Mouse (Mus musculus): Measurements from ENCODE around the gene Pde2a. TPM values are rescaled to one million over a fixed set of nuclear protein-coding genes. Genes with fewer than 3 reads are reported as not detected.
A peak's percentile ranks its signal among the peaks of the same experiment; 100 is the strongest.

Gene Pde2a
- polyA plus RNA-seq, 1 experiment: 25.1 TPM

GRCm38 (mm10) chr7:101478099-101478498, 56.6 kb downstream of the Pde2a start:
- no peak for DNase-seq (ENCODE audit: low read depth)
- TF ChIP-seq POLR2A (IDR thresholded peaks at IDR 0.05; ENCODE audit: borderline replicate concordance, extremely low read depth, insufficient read depth, insufficient read length, poor library complexity, severe bottlenecking) (no peak), CTCF (IDR thresholded peaks at IDR 0.05; ENCODE audit: borderline replicate concordance, extremely low read depth, insufficient read depth, insufficient read length) (no peak)

DNA sequence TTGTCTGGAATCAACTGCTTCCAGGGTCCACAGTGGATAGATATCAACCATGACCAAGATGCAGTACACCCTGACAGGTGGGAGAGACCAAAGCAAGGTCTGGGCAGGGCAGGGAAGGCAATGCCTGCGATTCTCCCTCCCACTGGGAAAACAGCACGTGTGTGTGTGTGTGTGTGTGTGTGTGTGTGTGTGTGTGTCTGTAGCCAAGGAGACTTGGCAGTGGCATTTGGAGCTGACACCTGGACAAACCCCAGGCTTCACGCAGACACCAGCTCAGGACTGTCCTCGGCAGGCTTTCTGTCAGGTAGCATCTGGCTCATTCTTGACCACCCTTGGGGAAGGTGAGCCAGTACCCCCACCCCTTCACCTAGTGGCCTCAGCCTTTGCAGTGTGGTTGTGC, 58.4 kb downstream of the Pde2a start:
- TF ChIP-seq CTCF (IDR thresholded peaks at IDR 0.05; ENCODE audit: borderline replicate concordance, extremely low read depth, insufficient read depth, insufficient read length) (no peak), POLR2A (IDR thresholded peaks at IDR 0.05; ENCODE audit: borderline replicate concordance, extremely low read depth, insufficient read depth, insufficient read length, poor library complexity, severe bottlenecking) (no peak)
- no peak for DNase-seq (ENCODE audit: low read depth)

- TF ChIP-seq POLR2A (IDR thresholded peaks at IDR 0.05; ENCODE audit: borderline replicate concordance, extremely low read depth, insufficient read depth, insufficient read length, poor library complexity, severe bottlenecking) (no peak), CTCF (IDR thresholded peaks at IDR 0.05; ENCODE audit: borderline replicate concordance, extremely low read depth, insufficient read depth, insufficient read length) (no peak)
- DNase-seq (ENCODE audit: low read depth): no peak
Measured at GRCm38 (mm10) chr7:101480671-101481070, 59.2 kb downstream of the Pde2a start.

DNA sequence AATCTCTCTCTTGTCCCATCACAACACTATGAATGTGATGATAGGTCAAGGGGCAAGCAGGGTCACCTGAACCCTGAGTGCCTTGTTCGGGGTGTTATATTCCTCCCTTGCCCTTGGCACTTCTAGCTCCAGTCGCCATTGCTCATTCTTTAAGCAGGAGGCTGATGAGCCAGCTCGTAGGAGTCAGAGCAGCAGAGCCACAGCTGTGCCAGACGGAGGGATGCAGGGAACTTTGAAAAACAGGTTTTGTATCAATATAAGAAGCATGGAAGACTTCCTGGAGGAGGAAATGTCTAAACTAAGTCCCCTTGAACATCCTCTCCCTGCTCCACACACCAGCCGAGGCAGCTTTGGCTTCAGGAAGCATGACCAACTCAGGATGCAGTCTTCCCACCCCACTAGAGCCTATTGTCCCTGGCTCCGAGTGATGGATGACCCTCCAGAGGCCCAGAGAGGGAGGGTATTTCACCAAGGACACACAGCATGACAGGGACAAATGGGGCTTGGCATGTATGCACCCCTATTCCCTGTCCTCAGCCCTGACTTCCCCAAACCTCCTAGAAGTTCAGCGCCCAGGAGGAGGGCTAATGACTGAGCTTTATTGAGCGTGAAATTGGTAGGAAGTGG, 60.5 kb downstream of the Pde2a start:
- TF ChIP-seq CTCF (IDR thresholded peaks at IDR 0.05; ENCODE audit: borderline replicate concordance, extremely low read depth, insufficient read depth, insufficient read length): no peak
- TF ChIP-seq POLR2A (IDR thresholded peaks at IDR 0.05; ENCODE audit: borderline replicate concordance, extremely low read depth, insufficient read depth, insufficient read length, poor library complexity, severe bottlenecking): no peak
- DNase-seq (ENCODE audit: low read depth): no peak

- peak; percentile 70 for DNase-seq (ENCODE audit: low read depth)
- TF ChIP-seq CTCF (IDR thresholded peaks at IDR 0.05; ENCODE audit: borderline replicate concordance, extremely low read depth, insufficient read depth, insufficient read length) (no peak), POLR2A (IDR thresholded peaks at IDR 0.05; ENCODE audit: borderline replicate concordance, extremely low read depth, insufficient read depth, insufficient read length, poor library complexity, severe bottlenecking) (no peak)
Measured at GRCm38 (mm10) chr7:101482499-101483081, 61.1 kb downstream of the Pde2a start.

DNA sequence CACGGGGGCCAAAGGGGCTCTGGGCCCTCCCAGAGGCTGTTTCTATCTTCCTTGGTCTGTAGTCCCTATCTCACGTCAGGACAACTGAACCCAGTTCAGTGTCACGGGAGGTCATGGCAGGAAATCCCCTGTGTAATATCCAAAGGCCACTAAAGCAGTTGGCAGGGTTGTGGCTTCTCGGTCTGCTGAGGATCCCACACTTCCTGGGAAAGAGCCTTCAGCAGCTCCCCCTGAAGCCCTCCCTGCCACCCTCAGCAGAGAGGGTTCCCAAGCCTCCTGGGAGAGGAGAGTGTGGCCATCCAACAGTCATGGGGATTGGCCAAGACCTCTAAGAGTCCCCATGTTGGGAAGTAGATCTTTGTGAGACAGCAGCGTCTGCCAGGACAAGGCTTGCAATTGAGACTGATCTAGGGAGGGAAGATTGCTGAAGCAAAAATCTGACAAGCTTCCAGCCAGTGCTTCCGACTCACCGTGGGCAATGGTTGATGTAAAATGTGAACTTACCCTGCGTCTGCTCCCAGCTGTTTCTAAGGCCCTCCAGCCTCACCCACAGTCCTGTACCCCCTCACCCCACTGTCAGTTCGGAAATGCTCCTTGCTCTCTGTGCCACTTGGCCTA, 62.1 kb downstream of the Pde2a start:
- TF ChIP-seq CTCF (IDR thresholded peaks at IDR 0.05; ENCODE audit: borderline replicate concordance, extremely low read depth, insufficient read depth, insufficient read length): no peak
- TF ChIP-seq POLR2A (IDR thresholded peaks at IDR 0.05; ENCODE audit: borderline replicate concordance, extremely low read depth, insufficient read depth, insufficient read length, poor library complexity, severe bottlenecking): no peak
- DNase-seq (ENCODE audit: low read depth): no peak

DNA sequence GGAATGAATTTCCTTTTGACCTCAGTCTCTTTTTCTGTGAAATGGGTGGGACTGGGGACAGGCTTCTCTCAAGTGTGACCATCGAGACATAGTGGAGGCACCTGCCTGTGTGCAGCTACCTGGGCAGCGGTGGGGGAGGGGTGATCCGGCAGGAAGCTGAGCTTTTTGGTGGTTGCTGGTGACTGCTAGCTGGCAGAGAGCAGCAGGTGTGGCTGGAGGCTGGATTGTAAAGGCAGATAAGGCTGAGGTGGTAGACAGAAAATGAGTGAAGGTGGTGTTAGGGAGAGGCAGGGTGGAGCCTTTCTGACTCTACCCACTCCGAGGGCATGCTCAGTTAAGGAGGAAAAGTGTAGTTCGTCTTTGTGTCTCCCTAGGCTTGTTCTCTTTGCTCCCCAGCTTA, 65.6 kb downstream of the Pde2a start:
- TF ChIP-seq CTCF (IDR thresholded peaks at IDR 0.05; ENCODE audit: borderline replicate concordance, extremely low read depth, insufficient read depth, insufficient read length) (no peak), POLR2A (IDR thresholded peaks at IDR 0.05; ENCODE audit: borderline replicate concordance, extremely low read depth, insufficient read depth, insufficient read length, poor library complexity, severe bottlenecking) (no peak)
- DNase-seq (ENCODE audit: low read depth): no peak

DNA sequence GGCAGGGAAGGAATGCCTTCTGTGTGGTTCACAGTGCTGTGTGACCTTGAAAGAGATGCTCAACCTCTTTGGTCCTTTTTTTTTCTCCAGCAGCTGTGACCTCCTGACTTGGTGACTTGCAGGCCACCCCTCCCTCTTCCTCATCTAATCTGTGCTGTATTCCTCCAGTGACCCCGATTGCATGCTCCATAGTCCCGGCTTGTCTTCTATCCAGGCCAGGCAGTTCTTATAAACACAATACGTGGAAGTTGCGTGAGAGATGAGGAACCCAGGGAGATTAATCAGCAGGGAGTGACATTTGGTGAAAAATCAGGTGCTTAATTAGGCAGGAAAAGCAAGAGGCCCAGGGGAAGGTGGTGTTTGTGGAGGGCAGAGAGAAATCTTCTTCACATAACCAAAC, 69.5 kb downstream of the Pde2a start:
- no peak for TF ChIP-seq CTCF (IDR thresholded peaks at IDR 0.05; ENCODE audit: borderline replicate concordance, extremely low read depth, insufficient read depth, insufficient read length)
- no peak for TF ChIP-seq POLR2A (IDR thresholded peaks at IDR 0.05; ENCODE audit: borderline replicate concordance, extremely low read depth, insufficient read depth, insufficient read length, poor library complexity, severe bottlenecking)
- DNase-seq (ENCODE audit: low read depth): no peak

GRCm38 (mm10) chr7:101498385-101498784, 76.9 kb downstream of the Pde2a start:
- DNase-seq (ENCODE audit: low read depth): no peak
- TF ChIP-seq POLR2A (IDR thresholded peaks at IDR 0.05; ENCODE audit: borderline replicate concordance, extremely low read depth, insufficient read depth, insufficient read length, poor library complexity, severe bottlenecking): no peak

GRCm38 (mm10) chr7:101499251-101499650, 77.8 kb downstream of the Pde2a start:
- TF ChIP-seq CTCF (IDR thresholded peaks at IDR 0.05; ENCODE audit: borderline replicate concordance, extremely low read depth, insufficient read depth, insufficient read length) (no peak), POLR2A (IDR thresholded peaks at IDR 0.05; ENCODE audit: borderline replicate concordance, extremely low read depth, insufficient read depth, insufficient read length, poor library complexity, severe bottlenecking) (no peak)
- DNase-seq (ENCODE audit: low read depth): no peak

DNA sequence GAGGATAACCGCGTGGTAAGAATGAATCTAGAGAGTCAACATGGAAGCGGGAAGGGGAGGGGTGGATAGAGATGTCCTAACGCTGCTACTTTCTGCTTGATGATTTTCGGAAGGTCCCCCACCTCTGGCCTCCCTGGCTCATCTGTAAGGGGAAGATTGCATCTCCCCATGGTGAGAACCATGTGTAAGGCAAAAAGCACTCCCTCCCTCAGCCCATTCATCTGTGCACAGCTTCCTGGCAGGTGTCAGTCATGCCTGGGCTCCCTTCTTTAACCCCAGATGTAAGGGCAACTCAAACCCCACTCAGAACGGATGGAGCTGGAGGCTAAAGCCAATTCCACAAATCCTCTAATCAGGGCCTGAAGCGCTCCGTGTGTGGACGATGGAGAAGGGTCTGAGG, 78.2 kb downstream of the Pde2a start:
- TF ChIP-seq CTCF (IDR thresholded peaks at IDR 0.05; ENCODE audit: borderline replicate concordance, extremely low read depth, insufficient read depth, insufficient read length) (no peak), POLR2A (IDR thresholded peaks at IDR 0.05; ENCODE audit: borderline replicate concordance, extremely low read depth, insufficient read depth, insufficient read length, poor library complexity, severe bottlenecking) (no peak)
- no peak for DNase-seq (ENCODE audit: low read depth)

DNA sequence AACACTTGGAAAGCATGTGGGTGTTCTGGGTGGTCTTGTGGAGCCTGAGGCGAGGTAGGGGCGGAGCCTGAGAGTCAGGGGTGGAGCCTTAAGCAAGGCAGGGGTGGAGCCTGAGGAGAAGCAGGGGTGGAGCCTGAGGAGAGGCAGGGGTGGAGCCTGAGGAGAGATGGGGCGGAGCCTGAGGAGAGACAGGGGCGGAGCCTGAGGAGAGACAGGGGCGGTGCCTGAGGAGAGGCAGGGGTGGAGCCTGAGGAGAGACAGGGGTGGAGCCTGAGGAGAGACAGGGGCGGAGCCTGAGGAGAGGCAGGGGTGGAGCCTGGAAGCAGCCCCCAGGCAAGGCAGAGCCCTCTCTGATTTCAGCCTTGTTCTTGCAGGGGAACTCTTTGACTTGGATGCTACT, 79.7 kb downstream of the Pde2a start:
- no peak for DNase-seq (ENCODE audit: low read depth)
- no peak for TF ChIP-seq CTCF (IDR thresholded peaks at IDR 0.05; ENCODE audit: borderline replicate concordance, extremely low read depth, insufficient read depth, insufficient read length)
- no peak for TF ChIP-seq POLR2A (IDR thresholded peaks at IDR 0.05; ENCODE audit: borderline replicate concordance, extremely low read depth, insufficient read depth, insufficient read length, poor library complexity, severe bottlenecking)
